Mouse (Mus musculus) testis, adult 2 months (tissue): ENCODE data around the gene Alad.

ENCODE experiments used
- CTCF ChIP-seq: fragments of 200-500 bp; IDR thresholded peaks from 2 replicates; pipeline ENCODE4 v1.5.1; 2012; ENCODE audit warnings: low read depth, mild to moderate bottlenecking, inconsistent platforms, low read length, moderate library complexity; ENCODE audit not compliant: control insufficient read depth, insufficient read depth, insufficient replicate concordance
- POLR2A ChIP-seq: fragments of 200-500 bp; IDR thresholded peaks from 2 replicates; pipeline ENCODE4 v1.6.1; 2012; ENCODE audit warnings: low read depth, mild to moderate bottlenecking, inconsistent platforms, low read length, moderate library complexity; ENCODE audit not compliant: control insufficient read depth

DNA sequence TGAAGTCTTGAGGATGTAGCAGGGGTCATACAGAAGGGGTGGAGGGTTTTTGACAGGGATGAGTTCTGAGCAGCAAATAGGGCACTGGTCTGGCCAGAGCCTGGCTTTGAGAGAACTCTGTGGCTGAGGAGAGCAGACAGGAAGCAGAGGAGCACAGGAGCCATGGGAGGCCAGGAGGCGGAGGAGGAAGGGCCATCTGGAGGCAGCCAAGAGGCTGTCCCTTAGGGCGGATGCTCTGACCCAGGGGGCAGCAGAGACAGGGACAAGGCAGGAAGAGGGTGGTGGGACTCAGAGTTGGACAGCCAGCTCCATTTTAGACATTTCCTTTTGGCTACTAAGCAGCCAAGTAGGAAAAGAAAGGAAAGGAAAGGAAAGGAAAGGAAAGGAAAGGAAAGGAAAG lies 3.6 kb downstream of the Alad start:
- TF ChIP-seq CTCF (no peak), POLR2A (no peak)
